Mouse (Mus musculus): Measurements from ENCODE around the gene Rnf186. TPM values are rescaled to one million over a fixed set of nuclear protein-coding genes. Genes with fewer than 3 reads are reported as not detected.

The Rnf186 gene
- total and polyA plus RNA-seq, 3 experiments = not detected

DNA sequence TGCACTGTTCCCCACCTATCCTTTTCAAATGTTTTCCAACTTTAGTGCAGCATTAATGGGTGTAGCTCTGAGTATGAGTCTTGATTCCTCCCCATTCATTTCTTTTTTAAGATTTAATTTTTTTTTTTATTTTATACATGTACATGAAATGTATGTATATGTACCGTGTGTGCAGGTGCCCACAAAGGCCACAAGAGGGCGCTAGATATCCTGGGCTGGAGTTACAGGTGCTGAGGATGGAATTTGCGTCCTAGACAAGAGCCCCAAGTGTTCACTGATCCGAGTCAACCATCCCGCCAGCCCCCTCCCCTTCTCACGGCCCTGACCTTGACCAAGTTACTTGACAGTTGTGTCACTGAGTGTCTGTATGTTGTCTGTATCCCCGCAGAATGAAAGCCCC, 17.8 kb downstream of the Rnf186 start:
- dilution Hi-C loops (cut with MboI; ENCODE audit: extremely low pct_ligation_motif_present, extremely low pct_unique_long_range_greater_than_20kb, low sequenced_read_pairs) = no loop called here
- no peaks in the 10 kb centered on the region for H3K79me2 ChIP-seq (replicated peaks; ENCODE audit: control insufficient read depth, extremely low read depth, insufficient read depth, poor library complexity, severe bottlenecking)
- H3K36me3 ChIP-seq (replicated peaks in 1 of 2; ENCODE audit: control insufficient read depth in 1 of 2, insufficient read depth in 1 of 2, low read length in 1 of 2) = peaks cover 17 to 78% of the 10 kb centered on the region in 2 experiments
- no peaks in the 10 kb centered on the region for H3K27me3 ChIP-seq (replicated peaks)
- H3K9ac ChIP-seq (ENCODE audit: insufficient read depth, low read depth) = no peak overlapping the region
- DNase-seq (ENCODE audit: extremely low read depth) = no peak
- no peak overlapping the region for H3K4me3 ChIP-seq (replicated peaks in 1 of 3; ENCODE audit: low read depth in 2 of 3, low read length in 2 of 3, poor library complexity in 1 of 3)
- H3K4me2 ChIP-seq (ENCODE audit: insufficient read depth, low read depth, poor library complexity, severe bottlenecking) = no peak overlapping the region
- TF ChIP-seq POLR2A (IDR thresholded peaks at IDR 0.05; ENCODE audit: low read depth, low read length) (no peak), MYC (IDR thresholded peaks at IDR 0.05; ENCODE audit: low read depth, low read length) (no peak), CTCF (conservative IDR thresholded peaks at IDR 0.05 in 1 of 2, IDR thresholded peaks at IDR 0.05 in 1 of 2; ENCODE audit: low read depth in 2 of 2, low read length in 2 of 2) (peak in 1 of 2 experiments; percentile 37; a peak in 2 of 4 replicates), MXI1 (IDR thresholded peaks at IDR 0.05; ENCODE audit: low read depth, low read length) (no peak), TCF12 (IDR thresholded peaks at IDR 0.05; ENCODE audit: low read depth, low read length) (no peak), MEF2A (IDR thresholded peaks at IDR 0.05; ENCODE audit: borderline replicate concordance, low read depth, low read length) (no peak)
- no peak overlapping the region for H3K27ac ChIP-seq (ENCODE audit: insufficient read depth, low read depth)
- no peaks in the 10 kb centered on the region for H3K9me3 ChIP-seq (replicated peaks; ENCODE audit: low read length)
- in situ Hi-C loops (cut with MboI; ENCODE audit: low pct_ligation_motif_present, low pct_unique_long_range_greater_than_20kb, low sequenced_read_pairs) = no loop called here
- peaks cover 0 to 4% of the 10 kb centered on the region in 2 experiments; a peak in 1 of 4 replicates for H3K4me1 ChIP-seq (ENCODE audit: control insufficient read depth in 1 of 2, insufficient read depth in 2 of 2)

DNA sequence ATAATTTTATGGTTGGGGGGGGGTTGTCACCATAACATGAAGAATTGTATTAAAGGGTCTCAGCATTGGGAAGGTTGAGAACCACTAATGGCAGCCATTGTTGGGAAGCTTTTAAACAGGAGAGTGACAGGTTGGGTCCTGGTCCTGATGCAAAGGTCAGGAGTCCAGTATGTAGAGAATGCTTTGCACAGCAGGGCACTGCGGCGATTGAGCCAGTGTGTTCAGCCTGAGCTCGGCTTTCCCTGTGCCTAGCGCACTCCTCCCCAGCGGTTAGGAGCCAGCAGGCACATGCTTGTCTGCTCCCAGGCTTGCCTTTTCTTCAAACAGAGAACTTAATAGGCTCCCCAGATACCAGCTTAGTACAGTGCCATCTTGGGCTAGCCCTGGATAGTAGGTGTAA, 19.4 kb downstream of the Rnf186 start:
- H3K4me1 ChIP-seq (ENCODE audit: control insufficient read depth in 1 of 2, insufficient read depth in 2 of 2) = no peaks in the 10 kb centered on the region; a peak in 1 of 4 replicates
- H3K27ac ChIP-seq (ENCODE audit: insufficient read depth, low read depth) = no peak overlapping the region
- TF ChIP-seq SMC3 (IDR thresholded peaks at IDR 0.05; ENCODE audit: low read depth, low read length) (no peak), SIN3A (IDR thresholded peaks at IDR 0.05; ENCODE audit: low read length) (no peak), POLR2A (IDR thresholded peaks at IDR 0.05; ENCODE audit: low read depth, low read length) (no peak), TBP (conservative IDR thresholded peaks at IDR 0.05; ENCODE audit: low read depth, low read length) (no peak), E2F4 (IDR thresholded peaks at IDR 0.05; ENCODE audit: insufficient replicate concordance, low read depth, low read length) (no peak), NELFE (IDR thresholded peaks at IDR 0.05; ENCODE audit: low read depth, low read length) (no peak), MAZ (IDR thresholded peaks at IDR 0.05; ENCODE audit: low read depth, low read length) (no peak), RAD21 (IDR thresholded peaks at IDR 0.05; ENCODE audit: low read depth, low read length) (no peak), BHLHE40 (IDR thresholded peaks at IDR 0.05; ENCODE audit: low read depth, low read length) (no peak)
- H3K4me3 ChIP-seq (replicated peaks in 1 of 3; ENCODE audit: low read depth in 2 of 3, low read length in 2 of 3, poor library complexity in 1 of 3) = no peak overlapping the region
- no peaks in the 10 kb centered on the region for H3K27me3 ChIP-seq (replicated peaks)
- no peaks in the 10 kb centered on the region for H3K79me2 ChIP-seq (replicated peaks; ENCODE audit: control insufficient read depth, extremely low read depth, insufficient read depth, poor library complexity, severe bottlenecking)
- DNase-seq (ENCODE audit: extremely low read depth) = no peak
- H3K4me2 ChIP-seq (ENCODE audit: insufficient read depth, low read depth, poor library complexity, severe bottlenecking) = no peak overlapping the region
- no peak overlapping the region for H3K9ac ChIP-seq (ENCODE audit: insufficient read depth, low read depth)
- in situ Hi-C loops (cut with MboI; ENCODE audit: low pct_ligation_motif_present, low pct_unique_long_range_greater_than_20kb, low sequenced_read_pairs) (no loop called here), dilution Hi-C loops (cut with MboI; ENCODE audit: extremely low pct_ligation_motif_present, extremely low pct_unique_long_range_greater_than_20kb, low sequenced_read_pairs) (no loop called here)
- H3K36me3 ChIP-seq (replicated peaks in 1 of 2; ENCODE audit: control insufficient read depth in 1 of 2, insufficient read depth in 1 of 2, low read length in 1 of 2) = peaks cover 30 to 83% of the 10 kb centered on the region in 2 experiments
- H3K9me3 ChIP-seq (replicated peaks; ENCODE audit: low read length) = no peaks in the 10 kb centered on the region

DNA sequence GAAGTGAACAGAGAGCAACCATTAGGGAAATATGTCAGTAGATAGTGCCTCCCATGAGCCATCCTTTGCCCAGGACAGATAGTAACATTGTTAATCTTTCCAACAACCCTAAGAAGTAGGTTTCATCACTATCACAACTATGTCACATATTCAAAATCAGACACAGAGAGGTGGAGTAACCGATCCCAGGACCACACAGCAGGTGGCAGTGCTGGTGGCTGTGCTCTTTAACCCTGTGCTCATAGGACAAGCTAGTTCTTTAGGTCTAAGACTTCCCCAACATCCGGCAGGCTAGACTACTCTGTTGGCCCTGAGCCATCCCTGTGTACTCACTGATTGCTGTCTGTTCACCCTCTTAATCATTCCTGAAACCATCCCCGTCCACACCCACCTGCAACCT, 27.5 kb downstream of the Rnf186 start:
- Histone ChIP-seq H3K4me2 (ENCODE audit: insufficient read depth, low read depth, poor library complexity, severe bottlenecking) (no peak overlapping the region), H3K9ac (ENCODE audit: insufficient read depth, low read depth) (no peak overlapping the region), H3K4me3 (replicated peaks in 1 of 3; ENCODE audit: low read depth in 2 of 3, low read length in 2 of 3, poor library complexity in 1 of 3) (no peak overlapping the region), H3K27ac (ENCODE audit: insufficient read depth, low read depth) (no peak overlapping the region), H3K79me2 (replicated peaks; ENCODE audit: control insufficient read depth, extremely low read depth, insufficient read depth, poor library complexity, severe bottlenecking) (no peaks in the 10 kb centered on the region), H3K36me3 (replicated peaks in 1 of 2; ENCODE audit: control insufficient read depth in 1 of 2, insufficient read depth in 1 of 2, low read length in 1 of 2) (peaks cover 65 to 95% of the 10 kb centered on the region in 2 experiments), H3K9me3 (replicated peaks; ENCODE audit: low read length) (no peaks in the 10 kb centered on the region), H3K4me1 (ENCODE audit: control insufficient read depth in 1 of 2, insufficient read depth in 2 of 2) (peaks cover 0 to 3% of the 10 kb centered on the region in 2 experiments; a peak in 1 of 4 replicates), H3K27me3 (replicated peaks) (no peaks in the 10 kb centered on the region)
- TF ChIP-seq IRF4 (IDR thresholded peaks at IDR 0.05; ENCODE audit: low read depth, low read length) (no peak), CTCF (conservative IDR thresholded peaks at IDR 0.05 in 1 of 2, IDR thresholded peaks at IDR 0.05 in 1 of 2; ENCODE audit: low read depth in 2 of 2, low read length in 2 of 2) (peak in 1 of 2 experiments; percentile 4; a peak in 1 of 4 replicates)
- dilution Hi-C loops (cut with MboI; ENCODE audit: extremely low pct_ligation_motif_present, extremely low pct_unique_long_range_greater_than_20kb, low sequenced_read_pairs) (no loop called here), in situ Hi-C loops (cut with MboI; ENCODE audit: low pct_ligation_motif_present, low pct_unique_long_range_greater_than_20kb, low sequenced_read_pairs) (no loop called here)
- DNase-seq (ENCODE audit: extremely low read depth) = no peak
